Mouse (Mus musculus): ENCODE measurements around the gene Dcdc2a.
A peak's percentile ranks its signal among the peaks of the same experiment; 100 is the strongest.

Gene Dcdc2a

DNA sequence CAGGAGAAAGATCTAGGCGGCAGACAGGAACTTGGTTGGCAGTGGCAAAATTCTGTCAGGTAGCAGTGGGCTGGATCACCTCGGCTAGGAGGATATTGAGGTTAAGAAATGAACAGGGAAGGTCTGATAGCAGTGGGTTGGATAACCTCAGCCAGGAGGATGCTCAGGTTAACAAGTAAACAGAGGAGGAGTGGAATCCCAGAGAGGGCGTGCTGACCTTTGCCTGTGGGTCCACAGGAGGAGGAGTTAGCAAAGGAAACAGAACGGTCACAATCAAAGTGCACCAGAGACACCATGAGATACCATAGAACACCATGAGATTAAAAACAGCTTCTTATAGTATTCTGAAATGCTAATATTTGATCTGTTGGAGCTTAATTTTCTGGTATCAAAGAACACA lies 38.6 kb downstream of the Dcdc2a start:
- no peak for DNase-seq (ENCODE audit: low spot score in 2 of 2)

DNA sequence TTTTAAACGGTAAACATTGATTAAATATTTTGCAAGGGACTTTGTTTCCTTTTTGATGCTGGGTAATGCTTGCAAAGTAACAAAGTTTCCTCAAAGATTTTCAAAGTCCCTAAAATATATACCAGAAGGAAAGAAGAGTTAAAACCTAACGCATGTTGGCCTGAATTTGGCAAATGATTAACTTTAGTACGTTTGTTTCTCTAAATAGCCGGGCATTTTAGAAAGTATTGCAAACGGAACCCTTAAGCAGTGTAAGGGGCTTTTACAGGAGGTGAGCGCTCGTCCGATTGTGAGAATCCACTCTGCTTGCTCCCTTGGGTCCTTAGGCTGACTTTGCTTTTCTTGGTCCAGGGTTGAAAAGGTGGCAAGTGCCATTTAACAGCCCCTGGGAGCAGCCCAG lies 41.5 kb downstream of the Dcdc2a start:
- DNase-seq (ENCODE audit: low spot score in 2 of 2): no peak

DNA sequence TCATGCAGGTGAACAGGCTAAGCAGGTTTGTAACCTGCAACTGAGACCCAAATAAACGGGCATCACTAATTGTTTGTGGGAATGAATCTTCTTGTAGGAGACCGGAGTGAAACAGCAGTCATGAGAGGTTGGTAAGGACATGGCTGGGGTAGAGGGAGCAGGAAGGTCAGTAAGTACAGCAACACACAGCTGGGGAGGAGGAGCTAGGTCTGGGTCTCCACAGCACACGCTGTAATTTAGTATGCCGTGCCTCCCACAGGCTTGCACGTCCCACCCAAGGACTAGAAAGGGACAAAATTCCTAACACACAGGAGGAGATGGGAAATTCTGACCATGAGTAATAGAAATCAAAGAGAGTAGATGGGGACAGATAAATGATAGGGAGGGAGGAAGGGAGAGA lies 42.8 kb downstream of the Dcdc2a start:
- DNase-seq (ENCODE audit: low spot score in 2 of 2): no peak

DNA sequence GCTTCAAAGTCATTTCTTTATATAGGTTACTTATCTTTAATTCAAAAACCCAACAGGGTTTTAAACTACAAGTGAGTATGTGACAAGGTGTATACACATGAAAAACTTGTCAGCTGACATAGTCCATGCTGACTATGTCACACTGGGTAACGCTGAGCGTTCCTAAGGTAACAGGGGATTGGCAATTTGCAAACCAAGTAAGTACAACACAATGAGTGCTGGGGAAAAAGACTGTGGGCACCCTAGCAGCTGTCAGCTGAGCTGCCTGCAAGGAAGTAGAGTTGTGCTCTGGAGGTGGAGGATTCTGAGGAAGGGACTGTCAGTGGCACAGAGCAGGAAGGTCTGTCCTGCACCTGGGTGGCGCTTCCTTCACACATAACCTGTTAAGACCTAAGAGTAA lies 43.7 kb downstream of the Dcdc2a start:
- no peak for DNase-seq (ENCODE audit: low spot score in 2 of 2)

DNA sequence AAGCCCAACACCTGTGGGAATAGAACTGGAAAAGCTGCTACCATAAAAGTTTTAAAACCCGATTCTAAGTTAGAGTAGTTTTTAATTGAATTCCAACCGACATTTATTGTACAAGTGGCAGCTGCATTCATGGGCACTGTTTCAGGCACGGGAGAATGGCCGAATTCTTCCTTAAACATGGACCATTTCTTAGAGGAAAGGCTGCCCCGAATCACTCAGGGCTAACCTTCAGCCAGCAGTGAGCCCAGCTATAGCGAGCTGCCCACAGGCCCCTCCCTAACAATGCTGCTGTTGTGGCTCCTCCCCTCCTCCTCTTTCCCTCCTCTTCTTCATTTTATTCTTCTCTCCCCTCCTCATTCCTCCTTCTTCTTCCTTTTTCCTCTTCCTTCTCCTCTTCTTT lies 44.8 kb downstream of the Dcdc2a start:
- no peak for DNase-seq (ENCODE audit: low spot score in 2 of 2)

DNA sequence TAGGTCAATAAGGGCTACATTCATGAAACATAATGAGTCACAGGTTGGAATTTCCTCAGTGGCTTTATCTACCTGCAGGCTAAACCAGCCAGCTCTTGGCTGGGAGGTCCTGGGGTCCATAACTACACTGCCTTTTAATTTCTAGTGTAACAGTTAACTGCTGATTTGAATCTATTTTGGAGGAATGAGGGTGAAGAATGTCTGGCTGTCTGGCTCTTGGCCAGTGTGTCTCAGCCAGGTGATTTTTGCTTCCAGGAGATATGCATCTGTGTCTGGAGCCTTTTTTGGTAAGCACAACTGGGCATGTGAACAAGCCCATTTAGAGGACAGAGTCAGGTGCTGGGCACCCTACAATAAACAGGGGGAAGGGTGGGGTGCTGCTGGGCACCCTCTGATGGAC lies 49.9 kb downstream of the Dcdc2a start:
- DNase-seq (ENCODE audit: low spot score in 2 of 2): no peak

DNA sequence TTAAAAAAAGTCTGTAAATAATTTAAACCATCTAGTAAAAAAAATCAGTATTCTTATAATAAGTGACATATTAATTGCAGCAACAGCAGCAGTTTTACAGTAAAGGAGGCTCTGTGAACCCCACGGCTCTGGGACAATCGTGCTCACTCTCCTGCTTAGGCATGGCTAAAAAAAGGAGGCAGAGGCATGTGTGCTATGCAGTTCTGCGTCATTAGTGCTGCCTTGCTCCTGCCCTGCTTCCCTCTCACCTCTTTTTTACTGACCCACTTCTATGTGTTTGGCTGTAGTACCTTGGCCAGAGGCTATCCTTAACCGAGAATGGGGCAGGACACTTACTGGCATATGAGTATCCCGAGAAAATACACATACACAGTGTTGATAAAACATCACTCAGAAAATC lies 50.9 kb downstream of the Dcdc2a start:
- DNase-seq (ENCODE audit: low spot score in 2 of 2): peak in 1 of 2 experiments; percentile 27

DNA sequence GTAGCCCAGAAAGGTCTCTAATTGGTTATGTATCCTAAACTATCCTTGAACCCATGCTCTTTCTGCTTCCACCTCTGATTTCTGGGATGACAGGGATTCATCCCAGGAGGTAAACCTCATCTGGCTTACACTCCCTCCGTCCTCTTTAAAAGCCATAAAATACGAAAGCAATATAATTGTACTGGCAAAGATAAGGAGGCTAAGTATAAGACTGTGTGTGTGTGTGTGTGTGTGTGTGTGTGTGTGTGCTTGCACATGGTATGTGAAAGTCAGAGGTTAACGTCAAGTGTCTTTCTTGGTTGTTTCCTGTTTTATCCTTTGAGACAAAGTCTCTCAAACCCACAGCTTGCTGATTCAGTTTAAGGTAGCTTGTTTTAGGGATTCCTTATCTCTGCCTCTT lies 52.5 kb downstream of the Dcdc2a start:
- no peak for DNase-seq (ENCODE audit: low spot score in 2 of 2)

DNA sequence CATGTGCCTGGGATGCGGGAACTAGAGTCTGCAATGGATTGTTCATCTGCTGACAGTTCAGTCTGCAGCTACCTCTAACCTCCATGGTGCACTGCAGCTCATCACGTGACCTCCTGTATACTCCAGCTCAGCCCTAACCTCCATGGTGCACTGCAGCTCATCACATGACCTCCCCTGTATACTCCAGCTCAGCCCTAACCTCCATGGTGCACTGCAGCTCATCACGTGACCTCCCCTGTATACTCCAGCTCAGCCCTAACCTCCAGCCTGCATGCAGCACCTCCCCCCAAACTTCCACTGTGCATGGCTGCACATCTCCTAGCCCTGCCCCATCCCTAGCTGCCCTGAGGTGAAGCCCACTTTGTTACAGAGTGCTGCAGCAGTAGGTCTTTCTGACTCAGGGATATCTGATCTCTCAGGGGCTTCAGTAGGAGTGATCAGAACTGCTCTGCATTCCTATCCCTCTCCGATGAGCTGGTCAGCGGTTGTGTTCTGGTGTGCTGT lies 54.8 kb downstream of the Dcdc2a start:
- DNase-seq (ENCODE audit: low spot score in 2 of 2): no peak

DNA sequence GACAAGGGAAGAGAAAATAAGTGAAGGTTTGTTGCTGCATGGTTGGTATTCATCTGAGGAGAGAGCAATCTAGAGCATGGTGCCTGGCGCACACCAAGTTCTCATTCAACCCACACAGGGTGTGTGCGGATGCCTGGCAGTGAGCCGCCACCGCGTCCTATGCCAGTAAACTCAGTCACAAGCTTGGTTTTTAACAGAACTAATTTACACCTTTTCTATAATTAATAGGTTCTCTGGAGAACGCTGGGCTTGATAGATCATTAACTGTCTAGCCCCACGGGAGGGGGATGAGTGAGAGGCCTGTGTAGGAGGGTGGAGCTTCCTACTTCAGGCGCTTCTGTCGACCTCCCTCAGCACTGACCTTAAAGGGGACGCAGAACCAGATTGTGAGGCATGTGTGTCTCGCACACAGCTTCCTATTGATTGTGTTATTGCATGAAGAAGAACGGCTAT lies 59.7 kb downstream of the Dcdc2a start:
- DNase-seq (ENCODE audit: low spot score in 2 of 2): peak in 1 of 2 experiments; percentile 4

DNA sequence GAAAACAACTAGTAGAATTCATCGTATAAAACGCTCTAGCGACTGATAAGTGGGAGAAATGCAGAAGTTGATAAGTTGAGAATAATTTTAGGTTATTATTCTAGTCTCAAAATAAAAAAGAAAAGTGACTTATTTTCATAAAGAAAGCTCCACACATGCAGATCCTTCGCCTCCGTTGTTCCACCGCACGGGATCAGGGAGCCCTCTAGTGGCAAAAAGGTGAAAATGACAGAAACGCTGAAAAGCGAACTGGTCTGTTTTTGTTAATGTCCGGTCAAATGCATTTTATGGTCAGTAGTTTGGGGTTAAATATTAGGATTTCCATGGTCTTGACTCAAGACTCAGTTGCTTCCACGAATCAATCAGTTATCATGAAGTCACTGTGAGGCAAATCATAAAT lies 60.2 kb downstream of the Dcdc2a start:
- DNase-seq (ENCODE audit: low spot score in 2 of 2): peak in 1 of 2 experiments; percentile 28

DNA sequence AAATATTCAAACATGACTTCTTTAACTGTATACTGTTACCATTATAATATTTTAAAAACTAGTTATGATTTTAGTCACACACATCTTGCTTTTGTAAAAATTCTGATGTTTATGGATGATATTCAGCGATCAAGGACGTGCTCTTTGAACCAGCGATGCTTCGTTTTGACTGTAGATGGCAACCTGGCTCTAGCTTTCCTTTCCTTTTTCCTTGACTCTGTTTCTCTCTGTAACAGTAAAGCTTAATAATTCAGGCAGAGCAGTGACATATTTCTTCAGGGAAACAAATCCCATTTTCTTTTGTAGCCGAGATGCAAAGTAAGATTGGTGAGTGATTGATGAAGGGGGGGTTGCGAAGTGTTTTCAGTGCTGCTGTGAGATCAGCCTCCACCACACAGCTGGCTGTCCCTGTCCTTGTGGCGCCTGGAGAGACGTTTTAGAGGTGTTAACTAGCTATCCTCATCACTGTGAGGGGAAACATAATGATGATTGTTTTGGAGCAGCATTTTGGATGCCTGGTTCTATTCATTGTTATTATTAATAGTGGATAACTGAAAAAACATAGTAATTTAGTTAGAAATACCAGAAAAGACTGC lies 67.0 kb downstream of the Dcdc2a start:
- DNase-seq (ENCODE audit: low spot score in 2 of 2): no peak

DNA sequence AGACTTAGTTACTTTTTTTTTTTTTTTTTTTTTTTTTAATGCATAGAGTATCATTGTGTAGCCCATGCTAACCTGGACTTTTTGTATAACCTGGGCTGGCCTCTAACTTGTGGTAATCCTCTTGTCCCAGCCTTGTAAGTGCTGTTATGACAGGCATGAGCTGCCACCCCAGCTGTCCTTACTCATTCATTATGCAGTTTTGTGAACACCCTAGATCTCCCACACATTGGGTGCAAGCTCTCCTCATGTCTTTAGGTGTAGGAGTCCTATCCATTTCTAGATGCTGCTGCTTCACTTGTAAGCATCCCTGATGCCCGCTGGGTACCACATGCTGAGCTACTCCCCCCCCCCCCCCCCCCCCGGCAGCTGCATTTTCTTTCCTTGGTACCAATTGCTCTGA lies 71.4 kb downstream of the Dcdc2a start:
- DNase-seq (ENCODE audit: low spot score in 2 of 2): no peak

DNA sequence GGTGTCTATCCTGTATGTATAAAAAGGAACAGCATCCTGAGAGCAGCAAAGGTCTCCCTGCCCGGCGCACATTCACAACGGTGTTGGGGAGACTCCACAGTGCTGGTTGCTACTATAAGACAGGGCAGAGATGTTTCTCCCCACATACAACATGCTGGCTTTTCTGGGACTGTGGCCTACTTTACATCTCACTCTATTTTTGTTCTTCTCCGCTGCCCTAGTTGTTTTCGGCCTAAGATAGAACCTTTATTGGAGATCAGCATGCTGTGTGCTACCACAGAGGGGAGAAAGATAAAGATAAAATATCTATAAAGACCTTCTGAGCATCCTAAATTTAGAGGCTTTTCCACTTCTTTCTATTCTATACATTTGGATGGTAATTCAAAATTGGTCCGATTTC lies 72.0 kb downstream of the Dcdc2a start:
- DNase-seq (ENCODE audit: low spot score in 2 of 2): no peak

DNA sequence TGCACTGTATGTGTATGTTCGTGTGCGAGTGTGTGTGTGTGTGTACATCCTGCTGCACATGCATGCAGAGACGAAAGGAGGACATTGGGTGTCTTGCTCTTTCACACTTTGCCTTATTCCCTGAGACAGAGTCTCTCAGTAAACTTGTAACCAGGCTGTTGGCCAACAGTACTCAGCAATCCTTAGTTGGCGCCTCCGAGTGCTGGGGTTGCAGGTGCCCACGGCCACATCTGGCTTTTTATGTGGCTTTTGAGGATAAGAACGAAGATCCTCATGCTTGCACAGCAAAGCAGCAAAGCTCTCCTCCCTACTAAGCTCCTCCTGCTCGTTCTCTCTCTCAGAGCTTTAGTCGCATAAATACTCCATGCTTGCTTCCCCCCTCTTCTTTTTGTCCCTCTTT lies 73.0 kb downstream of the Dcdc2a start:
- no peak for DNase-seq (ENCODE audit: low spot score in 2 of 2)

DNA sequence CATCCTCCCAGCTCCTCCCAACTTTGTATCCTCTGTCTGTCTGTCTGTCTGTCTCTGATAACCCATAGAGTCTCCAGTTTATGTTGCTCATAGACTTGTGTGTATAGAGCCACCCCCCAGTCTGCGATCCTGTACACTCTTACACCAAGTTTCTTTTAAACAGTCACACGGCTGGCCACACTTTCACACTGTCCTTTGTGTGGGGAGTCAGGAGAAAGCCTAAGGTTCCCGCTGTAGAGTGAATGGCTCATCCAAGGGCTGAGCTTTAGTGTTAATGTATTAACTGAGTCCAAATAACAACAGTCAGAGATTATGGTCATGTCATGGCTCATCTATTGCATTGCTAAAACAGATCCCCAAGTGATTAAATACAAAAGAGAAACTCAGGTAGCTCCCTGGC lies 87.3 kb downstream of the Dcdc2a start:
- DNase-seq (ENCODE audit: low spot score in 2 of 2): no peak

DNA sequence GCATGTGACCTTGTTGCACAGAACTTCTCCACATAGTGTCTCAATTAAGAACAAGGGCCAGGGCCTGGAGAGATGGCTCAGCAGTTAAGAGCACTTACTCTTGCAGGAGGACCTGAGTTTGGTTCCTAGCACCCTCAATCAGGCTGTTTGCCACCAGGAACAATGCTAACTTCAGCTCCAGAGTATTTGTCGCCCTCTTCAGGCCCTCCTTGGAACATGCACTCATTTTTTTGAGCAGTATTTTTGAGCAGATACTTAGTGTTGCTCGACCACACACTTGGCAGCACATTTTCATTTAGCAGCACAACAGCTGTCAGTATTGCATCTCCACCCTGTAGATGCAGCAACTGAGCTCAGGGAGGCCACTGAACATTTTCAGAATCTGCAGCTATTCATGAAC lies 88.3 kb downstream of the Dcdc2a start:
- DNase-seq (ENCODE audit: low spot score in 2 of 2): no peak

DNA sequence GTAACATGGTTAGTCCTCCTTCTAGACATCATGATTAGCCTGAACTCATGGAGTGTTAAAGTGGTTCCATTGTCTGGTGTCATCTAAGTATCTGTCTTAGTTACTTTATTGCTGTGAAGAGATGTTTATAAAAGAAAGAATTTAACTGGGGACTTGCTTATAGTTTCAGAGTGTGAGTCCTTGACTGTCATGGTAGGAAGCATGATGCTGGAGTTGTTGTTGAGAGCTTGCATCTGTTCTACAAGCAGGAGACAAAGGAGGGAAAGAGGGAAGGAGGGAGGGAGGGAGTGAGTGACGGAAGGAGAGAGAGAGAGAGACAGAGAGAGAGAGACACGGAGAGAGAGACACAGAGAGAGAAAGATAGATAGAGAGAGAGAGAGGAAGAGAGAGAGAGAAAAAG lies 90.4 kb downstream of the Dcdc2a start:
- no peak for DNase-seq (ENCODE audit: low spot score in 2 of 2)

DNA sequence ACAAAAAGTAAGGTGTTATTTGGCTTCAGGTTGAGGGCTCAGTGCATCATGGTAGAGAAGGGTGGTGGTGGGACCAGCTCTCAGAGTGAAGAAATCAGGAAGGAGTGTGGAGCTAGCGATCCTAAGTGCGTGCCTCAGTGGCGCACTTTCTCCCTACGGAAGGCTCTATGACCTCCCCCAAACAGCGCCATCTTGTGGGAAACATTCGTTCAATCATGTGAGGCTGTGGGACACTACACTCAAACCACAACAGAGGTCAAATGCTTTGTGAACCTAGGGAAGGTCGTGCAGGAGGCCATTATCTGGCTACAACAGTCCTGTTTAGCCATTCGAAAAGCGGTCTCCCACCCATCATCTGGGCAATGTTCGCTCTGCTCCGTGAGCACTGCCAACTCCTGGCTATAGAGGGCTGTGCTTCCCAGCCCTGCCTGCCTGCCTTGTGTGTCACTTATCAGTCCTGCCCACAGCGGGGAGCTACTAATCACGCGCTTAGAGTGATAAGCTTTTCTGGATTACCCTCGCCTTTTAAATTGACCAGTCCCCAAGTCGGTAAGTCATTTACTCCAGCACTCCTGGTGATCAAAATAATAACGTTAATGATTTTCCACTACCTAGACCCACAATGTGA lies 94.5 kb downstream of the Dcdc2a start:
- DNase-seq (ENCODE audit: low spot score in 2 of 2): no peak

DNA sequence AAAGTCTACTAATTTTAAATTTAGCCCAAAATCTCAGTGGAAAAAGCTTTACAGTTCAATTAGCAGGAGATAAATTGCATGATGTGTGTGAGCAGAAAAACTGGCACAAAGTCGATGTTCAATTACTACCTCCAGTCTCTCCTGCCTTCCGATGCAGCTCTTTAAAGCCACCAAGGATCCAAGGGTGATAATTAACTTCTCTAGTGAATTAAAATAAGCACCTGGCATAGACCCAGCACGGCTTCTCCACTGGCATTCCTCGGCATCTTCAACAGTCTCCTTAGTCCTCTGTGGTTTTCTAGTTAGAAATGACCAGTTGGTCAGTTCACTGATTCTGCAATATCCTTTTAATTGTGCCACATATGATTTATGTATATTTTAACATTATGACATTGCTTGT lies 95.1 kb downstream of the Dcdc2a start:
- no peak for DNase-seq (ENCODE audit: low spot score in 2 of 2)

DNA sequence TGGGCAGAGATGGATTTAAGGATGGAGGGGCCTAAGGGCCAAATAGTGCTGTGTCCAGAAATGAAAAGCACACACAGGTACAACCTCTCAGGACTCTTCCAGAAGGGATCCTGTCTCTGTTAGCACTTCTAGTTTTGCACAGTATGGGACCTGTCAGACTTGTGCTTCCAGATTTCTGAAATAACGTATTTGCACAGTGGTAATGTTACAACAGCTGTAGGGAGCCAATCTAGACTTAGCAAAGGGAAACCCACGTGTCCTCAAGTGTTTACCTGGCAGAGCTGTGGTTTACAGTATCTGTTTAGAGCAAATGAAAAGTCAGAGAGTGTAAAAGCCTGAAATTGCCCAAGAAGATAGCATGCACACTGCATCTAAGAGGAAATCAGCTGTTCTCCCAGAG lies 104.1 kb downstream of the Dcdc2a start:
- DNase-seq (ENCODE audit: low spot score in 2 of 2): no peak

DNA sequence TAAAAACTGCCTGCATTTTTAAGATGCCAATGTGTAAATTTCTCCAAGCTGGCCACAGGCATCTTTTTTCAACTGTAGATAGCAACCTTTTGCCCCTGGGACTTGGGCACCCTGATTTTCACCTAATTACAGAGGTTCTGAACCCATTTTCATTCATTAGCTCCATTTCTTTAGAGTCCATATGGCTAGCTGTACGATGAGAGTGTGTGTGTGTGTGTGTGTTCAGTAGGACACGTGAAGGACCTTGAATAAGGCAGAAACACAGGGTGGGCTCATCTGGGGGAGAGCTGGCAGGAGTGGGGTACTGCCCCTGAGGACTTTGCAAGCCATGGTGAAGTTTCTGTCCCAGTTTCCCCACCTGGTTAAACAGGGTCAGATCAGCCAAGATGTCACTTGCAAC lies 105.0 kb downstream of the Dcdc2a start:
- DNase-seq (ENCODE audit: low spot score in 2 of 2): no peak

DNA sequence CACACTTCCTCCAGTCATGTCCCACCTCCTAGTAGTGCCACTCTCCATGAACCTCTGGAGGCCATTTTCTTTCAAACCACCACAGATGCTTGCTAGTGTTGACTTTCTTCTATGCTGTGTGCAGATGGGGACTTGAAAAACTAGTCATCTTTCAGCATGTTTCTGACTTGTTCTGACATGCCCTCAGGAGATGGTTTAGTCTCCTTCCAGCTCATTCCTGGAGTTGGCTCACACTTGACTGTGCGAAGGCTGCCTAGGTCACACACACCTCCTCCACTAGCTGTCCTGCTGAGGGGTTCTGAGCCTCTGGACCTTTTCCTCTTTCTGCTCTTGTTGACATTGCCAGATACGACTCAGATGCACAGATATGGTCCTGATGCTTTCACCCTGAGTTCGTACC lies 106.8 kb downstream of the Dcdc2a start:
- no peak for DNase-seq (ENCODE audit: low spot score in 2 of 2)

DNA sequence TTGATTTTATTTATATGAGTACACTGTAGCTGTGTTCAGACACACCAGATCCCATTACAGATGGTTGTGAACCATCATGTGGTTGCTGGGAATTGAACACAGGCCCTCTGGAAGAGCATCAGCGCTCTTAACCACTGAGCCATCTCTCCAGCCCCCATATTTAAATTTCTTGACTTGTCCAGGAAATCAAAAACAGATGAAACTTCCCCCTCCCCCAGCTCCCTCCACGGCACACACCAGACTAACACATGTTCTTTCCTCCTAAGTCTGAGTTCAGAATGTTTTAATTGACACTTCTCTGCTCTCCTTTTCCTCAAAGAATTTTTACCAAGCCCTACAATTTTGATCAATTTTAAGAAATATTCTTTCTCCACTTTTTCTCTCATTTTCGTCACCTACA lies 113.1 kb downstream of the Dcdc2a start:
- no peak for DNase-seq (ENCODE audit: low spot score in 2 of 2)
